Mouse (Mus musculus) limb, embryonic 10.5 days (tissue): ENCODE data around the gene H1foo. TPM values are rescaled to one million over a fixed set of nuclear protein-coding genes. Genes with fewer than 3 reads are reported as not detected.

Experiments used
- DNase-seq: peaks from one replicate; pipeline ENCODE4 v3.0.0-alpha.2; 2017; ENCODE audit warnings: low spot score
- H3K27ac ChIP-seq: fragments of 300-500 bp; sonication (generic); 2 replicates; pipeline ENCODE4 v1.5.1; 2016; ENCODE audit warnings: mild to moderate bottlenecking
- H3K27me3 ChIP-seq: fragments of 300-500 bp; sonication (generic); 2 replicates; pipeline ENCODE4 v1.6.1; 2016; ENCODE audit warnings: low read depth, mild to moderate bottlenecking; ENCODE audit not compliant: poor library complexity, severe bottlenecking
- H3K36me3 ChIP-seq: fragments of 300-500 bp; sonication (generic); 2 replicates; pipeline ENCODE4 v1.6.1; 2016; ENCODE audit warnings: mild to moderate bottlenecking, moderate library complexity
- H3K4me1 ChIP-seq: fragments of 300-500 bp; sonication (generic); 2 replicates; pipeline ENCODE4 v1.6.1; 2016
- H3K4me3 ChIP-seq: fragments of 300-500 bp; sonication (generic); 2 replicates; pipeline ENCODE4 v1.5.1; 2016; ENCODE audit warnings: mild to moderate bottlenecking, moderate library complexity
- H3K9me3 ChIP-seq: fragments of 300-500 bp; sonication (generic); replicated peaks from 2 replicates; pipeline ENCODE4 v1.6.1; 2016; ENCODE audit warnings: mild to moderate bottlenecking
- WGBS: fragments of 180-500 bp; shearing (Covaris S2); methylation state at CpG from one replicate; pipeline ENCODE4 v1.1.7; 2016; 5-methylcytosine and 5-hydroxymethylcytosine counted together
- polyA plus RNA-seq: library from polyadenylated mRNA; unstranded; fragments of >200 nt; fragmentation: Nextera tagmentation; extraction: Ambion mirVana; gene quantifications from 2 replicates; pipeline ENCODE4 v1.2.1, GENCODE M21; 2016

Gene H1foo
- polyA plus RNA-seq, 1 experiment from 2014 or later: not detected

DNA sequence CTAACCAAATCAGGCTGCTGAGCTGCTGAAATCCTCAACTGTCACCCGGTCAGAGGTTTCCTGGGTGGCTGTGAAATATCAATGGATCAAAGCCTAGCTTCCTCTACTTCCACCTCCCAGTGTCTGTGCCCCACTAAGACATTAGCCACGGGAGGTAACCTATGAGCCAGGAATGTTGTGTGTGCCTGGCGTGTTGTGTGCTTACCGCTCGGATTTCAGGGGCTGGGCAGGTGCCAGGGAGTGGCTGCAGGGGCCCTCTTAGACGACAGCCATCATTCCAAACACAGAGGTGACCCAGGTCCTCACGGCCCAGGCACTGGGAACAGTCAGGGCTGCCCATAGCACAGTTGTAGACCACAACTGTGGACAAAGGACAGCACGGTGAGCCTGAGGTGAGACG is 24.4 kb downstream of the H1foo start:
- H3K27ac ChIP-seq: 0 out of 2 replicates have a peak overlapping the region, but pooled peaks have one; percentile 71
- H3K4me1 ChIP-seq: peaks cover 67% of the 10 kb centered on the region
- 74% methylated on average over 9 of the region's 9 CpGs for WGBS

GRCm38 (mm10) chr6:115969952-115970351 is 25.2 kb downstream of the H1foo start:
- Histone ChIP-seq H3K9me3 (no peaks in the 10 kb centered on the region), H3K4me3 (no peak overlapping the region), H3K27ac (0 out of 2 replicates have a peak overlapping the region, but pooled peaks have one; percentile 71), H3K36me3 (peaks cover 8% of the 10 kb centered on the region), H3K4me1 (peaks cover 72% of the 10 kb centered on the region), H3K27me3 (no peaks in the 10 kb centered on the region)
- no peak for DNase-seq
- 57% methylated on average over 4 of the region's 6 CpGs for WGBS

More for the DNA sequence above, 24.4 kb downstream of the H1foo start:
- Histone ChIP-seq H3K27me3 (0 out of 2 replicates have a peak, but pooled peaks cover 1% of the 10 kb centered on the region), H3K4me3 (no peak overlapping the region), H3K9me3 (no peaks in the 10 kb centered on the region), H3K36me3 (peaks cover 8% of the 10 kb centered on the region)
- DNase-seq: no peak

DNA sequence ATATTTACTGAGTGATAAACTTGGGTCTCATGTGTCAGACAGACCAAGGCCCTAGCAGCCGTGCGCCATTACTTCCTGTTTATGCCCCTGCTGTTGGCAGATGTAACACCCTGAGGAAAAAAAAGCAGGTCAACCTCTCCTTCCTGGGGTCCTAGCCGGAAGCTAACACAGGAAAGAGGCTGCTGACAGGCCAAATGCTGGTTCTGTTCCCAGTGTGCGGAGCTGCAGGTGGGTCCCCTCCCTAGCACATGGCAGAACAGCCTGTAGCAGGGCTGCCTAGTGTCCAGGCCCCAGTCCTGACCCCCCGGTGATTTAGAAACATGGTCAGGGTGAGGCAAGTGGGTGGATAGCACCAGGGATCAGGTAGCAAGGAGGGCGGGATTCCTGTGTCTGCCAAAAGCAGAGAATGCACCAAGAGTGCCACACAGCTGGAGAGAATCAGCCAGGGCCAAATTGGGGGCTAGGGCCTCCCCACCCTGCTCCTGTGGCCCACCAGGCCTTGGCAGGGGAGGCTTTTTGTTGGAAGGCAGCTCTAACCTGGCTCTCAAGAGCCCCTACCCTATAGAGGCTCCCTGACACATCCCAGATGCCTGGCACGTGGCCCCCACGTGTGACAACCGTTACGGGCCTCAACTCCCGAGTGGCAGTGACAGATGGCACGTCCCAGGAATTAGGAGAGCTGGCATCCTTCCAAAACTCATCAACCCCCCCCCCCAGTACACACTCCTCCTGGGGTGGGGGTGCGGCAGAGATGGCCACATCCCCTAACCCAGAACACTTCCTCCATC is 26.7 kb downstream of the H1foo start:
- Histone ChIP-seq H3K9me3 (no peaks in the 10 kb centered on the region), H3K4me1 (peaks cover 72% of the 10 kb centered on the region), H3K27ac (peak overlapping the region; percentile 64), H3K27me3 (no peaks in the 10 kb centered on the region), H3K4me3 (no peak overlapping the region), H3K36me3 (peaks cover 3% of the 10 kb centered on the region; the same call in 1 of the 2 replicates)
- WGBS: 64% methylated on average over 13 of the region's 13 CpGs
- DNase-seq: no peak

DNA sequence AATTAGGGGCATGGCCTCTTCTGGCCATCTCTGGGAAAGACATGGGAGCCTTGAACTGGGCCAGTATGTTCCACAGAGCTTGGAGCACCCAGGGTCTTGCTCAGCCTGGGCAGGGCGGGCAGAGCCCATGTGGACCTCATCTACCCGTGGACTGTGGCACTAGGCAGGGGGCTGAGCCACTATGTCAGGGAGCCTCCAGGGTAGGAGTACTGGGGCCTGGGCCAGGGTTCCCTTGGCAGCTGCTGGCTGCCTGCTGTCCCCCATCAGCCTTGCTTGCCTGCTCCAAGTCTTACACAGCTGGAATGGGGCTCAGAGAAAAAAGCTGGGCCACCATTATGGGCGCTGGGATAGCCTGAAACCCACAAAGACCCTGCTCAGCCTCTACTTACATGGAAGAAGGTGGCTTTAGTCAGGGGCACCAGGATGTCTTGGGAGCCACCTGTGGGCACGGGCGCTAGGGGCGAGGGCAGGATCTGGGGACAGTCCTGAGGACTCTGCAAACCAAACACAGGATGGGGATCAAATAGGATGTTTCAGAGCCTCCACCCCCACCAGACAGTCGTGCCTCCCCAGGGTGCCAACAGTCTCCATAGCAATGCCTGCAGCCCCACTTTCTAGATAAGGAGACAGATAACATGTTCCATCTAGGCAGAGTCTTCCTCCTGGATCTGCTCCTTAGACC is 27.5 kb downstream of the H1foo start:
- Histone ChIP-seq H3K4me1 (peaks cover 69% of the 10 kb centered on the region), H3K27me3 (no peaks in the 10 kb centered on the region), H3K4me3 (no peak overlapping the region), H3K36me3 (no peaks in the 10 kb centered on the region), H3K9me3 (no peaks in the 10 kb centered on the region), H3K27ac (peak overlapping the region; percentile 64)
- 79% methylated on average over 7 of the region's 7 CpGs for WGBS
- no peak for DNase-seq

DNA sequence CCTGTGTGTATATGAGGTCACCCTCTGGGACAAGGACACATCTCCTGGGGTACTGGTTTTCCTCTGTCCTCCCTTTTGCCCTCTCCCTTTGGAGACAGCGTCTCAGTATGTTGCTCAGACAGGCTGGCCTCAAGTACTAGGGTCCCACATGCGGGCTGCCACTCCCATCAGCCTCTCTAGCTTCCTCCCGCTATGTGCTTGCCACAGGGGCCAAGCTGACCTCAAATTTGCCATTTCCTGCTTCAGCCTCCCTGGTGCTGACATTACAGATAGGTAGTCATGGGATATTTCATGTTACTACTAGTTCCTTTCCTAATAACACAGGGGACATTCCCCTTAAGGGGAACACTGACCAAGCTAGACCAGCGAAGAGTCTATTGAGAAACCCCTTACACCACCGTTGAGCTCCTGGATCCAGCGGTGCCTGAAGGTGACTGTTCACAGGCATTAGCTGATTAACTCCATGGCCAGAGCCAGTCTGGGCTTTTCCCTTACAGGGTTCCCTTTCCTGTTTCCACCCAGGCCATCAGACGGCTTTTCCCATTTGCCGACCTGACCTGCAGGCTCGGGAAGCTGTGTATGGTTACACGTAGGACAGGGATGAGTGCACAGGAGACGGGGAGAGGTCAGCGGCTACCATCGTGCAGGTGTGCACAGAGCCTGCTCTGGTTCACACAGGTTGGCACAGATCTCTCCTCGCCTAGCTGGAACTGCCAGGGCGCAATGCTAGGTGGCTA is 28.6 kb downstream of the H1foo start:
- no peaks in the 10 kb centered on the region for H3K9me3 ChIP-seq
- H3K27me3 ChIP-seq: no peaks in the 10 kb centered on the region
- no peak overlapping the region for H3K4me3 ChIP-seq
- no peaks in the 10 kb centered on the region for H3K36me3 ChIP-seq
- peaks cover 58% of the 10 kb centered on the region for H3K4me1 ChIP-seq
- WGBS: 89% methylated on average over 15 of the region's 15 CpGs
- DNase-seq: no peak
- H3K27ac ChIP-seq: no peak overlapping the region

DNA sequence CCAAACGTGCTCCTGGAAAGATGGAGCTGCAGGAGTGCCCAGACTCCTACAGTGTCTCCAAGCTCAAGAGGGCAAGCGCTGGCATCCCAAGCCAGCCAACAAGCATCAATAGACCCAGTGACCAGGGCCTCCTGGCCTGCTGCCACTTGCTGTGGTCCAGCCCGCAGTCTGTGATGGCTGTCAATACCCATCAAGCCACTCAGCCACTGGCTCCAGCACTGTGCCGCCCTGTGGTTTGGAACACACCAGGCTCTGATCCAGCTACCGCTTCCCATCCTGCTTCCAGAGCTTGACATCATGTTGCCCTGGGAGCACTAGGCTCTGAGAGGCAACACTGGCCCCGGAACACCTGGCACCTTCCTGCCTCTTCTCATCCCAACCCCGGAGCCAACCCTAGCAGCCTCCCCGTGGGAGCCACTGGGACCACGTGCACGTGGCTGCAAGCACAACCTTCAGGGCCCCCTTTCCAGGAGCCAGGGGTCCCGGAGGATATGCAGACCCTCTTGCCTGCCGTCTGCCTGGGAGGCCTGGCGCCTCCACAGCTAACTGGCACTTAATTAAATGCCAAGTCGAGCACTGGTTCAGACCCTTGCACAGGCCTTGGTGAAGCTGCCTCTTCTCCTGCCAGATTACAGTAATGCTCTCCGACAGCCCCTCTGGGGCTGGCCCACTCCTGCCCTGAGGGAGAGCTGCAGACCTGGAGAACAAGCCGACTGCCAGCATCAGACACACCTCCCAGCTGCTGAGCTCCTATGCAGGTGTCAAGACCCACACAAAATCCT is 29.3 kb downstream of the H1foo start:
- Histone ChIP-seq H3K36me3 (no peaks in the 10 kb centered on the region), H3K4me1 (peaks cover 52% of the 10 kb centered on the region), H3K9me3 (no peaks in the 10 kb centered on the region), H3K4me3 (no peak overlapping the region), H3K27ac (peak overlapping the region; percentile 27; the same call in 1 of the 2 replicates), H3K27me3 (no peaks in the 10 kb centered on the region)
- no peak for DNase-seq
- 88% methylated on average over 16 of the region's 16 CpGs for WGBS

- Histone ChIP-seq H3K4me1 (peaks cover 52% of the 10 kb centered on the region), H3K27ac (no peak overlapping the region), H3K36me3 (0 out of 2 replicates have a peak, but pooled peaks cover 1% of the 10 kb centered on the region), H3K27me3 (no peaks in the 10 kb centered on the region), H3K4me3 (no peak overlapping the region), H3K9me3 (no peaks in the 10 kb centered on the region)
- WGBS: 88% methylated on average over 8 of the region's 8 CpGs
- DNase-seq: no peak
These were observed 30.9 kb downstream of the H1foo start for GRCm38 (mm10) chr6:115975606-115976005.

GRCm38 (mm10) chr6:115977810-115978209 is 33.1 kb downstream of the H1foo start:
- Histone ChIP-seq H3K4me1 (peaks cover 42% of the 10 kb centered on the region), H3K27ac (no peak overlapping the region), H3K36me3 (0 out of 2 replicates have a peak, but pooled peaks cover 2% of the 10 kb centered on the region), H3K4me3 (no peak overlapping the region), H3K27me3 (no peaks in the 10 kb centered on the region), H3K9me3 (no peaks in the 10 kb centered on the region)
- no peak for DNase-seq
- WGBS: 91% methylated on average over 15 of the region's 15 CpGs

- Histone ChIP-seq H3K27ac (no peak overlapping the region), H3K27me3 (no peaks in the 10 kb centered on the region), H3K4me1 (peaks cover 46% of the 10 kb centered on the region), H3K4me3 (no peak overlapping the region), H3K36me3 (0 out of 2 replicates have a peak, but pooled peaks cover 2% of the 10 kb centered on the region), H3K9me3 (no peaks in the 10 kb centered on the region)
- 56% methylated on average over 8 of the region's 8 CpGs for WGBS
- no peak for DNase-seq
These were observed 33.9 kb downstream of the H1foo start for GRCm38 (mm10) chr6:115978596-115978995.

- no peak for DNase-seq
- Histone ChIP-seq H3K27me3 (no peaks in the 10 kb centered on the region), H3K9me3 (no peaks in the 10 kb centered on the region), H3K4me3 (no peak overlapping the region), H3K36me3 (0 out of 2 replicates have a peak, but pooled peaks cover 2% of the 10 kb centered on the region), H3K27ac (peak overlapping the region; percentile 39; the same call in 1 of the 2 replicates), H3K4me1 (peaks cover 79% of the 10 kb centered on the region)
- WGBS: 62% methylated on average over 7 of the region's 7 CpGs
These were observed 38.2 kb downstream of the H1foo start for GRCm38 (mm10) chr6:115982889-115983288.

DNA sequence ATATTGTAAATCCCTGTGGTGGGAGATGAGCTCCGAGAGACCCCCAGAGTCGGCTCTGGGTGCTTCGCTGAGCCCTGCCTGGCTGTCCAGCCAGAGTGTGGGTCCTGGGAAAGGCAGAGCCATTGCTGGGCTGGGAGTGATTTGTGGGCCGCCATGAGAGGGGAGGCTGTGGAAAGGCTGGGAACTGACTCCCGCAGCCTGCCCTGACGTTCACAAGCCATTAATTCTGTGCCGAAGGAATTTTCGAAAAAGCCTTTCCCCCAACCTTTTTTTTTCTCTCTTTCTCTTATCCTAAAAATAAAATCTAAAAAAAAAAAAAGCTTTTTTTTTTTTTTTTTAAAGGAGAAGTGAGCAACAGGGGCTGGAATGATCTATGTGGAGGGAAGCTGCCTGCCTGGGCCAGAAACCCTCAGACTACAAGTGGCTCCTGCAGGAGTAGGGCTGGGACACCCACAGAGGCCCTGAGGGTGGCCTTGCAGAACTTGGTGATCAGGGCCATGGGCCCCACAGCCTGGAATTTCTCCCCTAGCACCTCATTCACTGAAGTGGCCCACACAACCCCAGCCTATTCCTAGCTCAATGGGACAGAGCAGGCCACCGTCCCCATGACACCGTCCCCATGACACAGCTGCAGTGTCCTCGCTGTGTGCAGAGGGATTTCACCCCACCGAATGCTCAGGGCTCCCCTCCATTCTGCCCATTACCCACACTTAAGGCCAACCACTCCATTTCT is 38.7 kb downstream of the H1foo start:
- Histone ChIP-seq H3K9me3 (no peaks in the 10 kb centered on the region), H3K4me1 (peaks cover 79% of the 10 kb centered on the region), H3K36me3 (0 out of 2 replicates have a peak, but pooled peaks cover 2% of the 10 kb centered on the region), H3K4me3 (no peak overlapping the region), H3K27me3 (no peaks in the 10 kb centered on the region), H3K27ac (peak overlapping the region; percentile 71)
- DNase-seq: no peak
- WGBS: 50% methylated on average over 12 of the region's 12 CpGs
